Mouse (Mus musculus) C2C12 (cell line): Measurements from ENCODE around the gene Olfr191.

Experiments used
- CTCF ChIP-seq: IDR thresholded peaks from one replicate; pipeline ENCODE4 v1.5.1; 2011; ENCODE audit not compliant: control insufficient read depth, insufficient read depth, insufficient read length
- MYOG ChIP-seq: IDR thresholded peaks from one replicate; pipeline ENCODE4 v1.6.1; 2011; ENCODE audit not compliant: control insufficient read depth, insufficient read length; ENCODE audit errors: extremely low read depth
- USF1 ChIP-seq: IDR thresholded peaks from one replicate; pipeline ENCODE4 v1.6.1; 2011; ENCODE audit warnings: low read depth, mild to moderate bottlenecking, control low read depth, moderate library complexity

GRCm38 (mm10) chr16:59105312-59105711 is 15.7 kb upstream of the Olfr191 start:
- no peak for TF ChIP-seq USF1
- no peak for TF ChIP-seq CTCF
- no peak for TF ChIP-seq MYOG
